Mouse (Mus musculus) right cerebral cortex, adult 2 months (tissue): ENCODE data around the gene Kank4.
"Not testable (repeated sequence)": the region's sequence is repeated elsewhere in the genome, so short reads cannot be mapped to it uniquely, and the experiment has no call there.

Experiments
- DNase-seq, 2 experiments: peaks; one replicate each; pipeline ENCODE4 v3.0.0; 2021 to 2022; ENCODE audit warnings: low spot score in 2 of 2

Gene Kank4

GRCm38 (mm10) chr4:98831726-98832125, 14.4 kb upstream of the Kank4 start:
- DNase-seq = no peak

GRCm38 (mm10) chr4:98826701-98827100, 9.4 kb upstream of the Kank4 start:
- DNase-seq = no peak

GRCm38 (mm10) chr4:98823740-98824139, 6.4 kb upstream of the Kank4 start, which contains the start of gene I0C0044D17Rik:
Gene I0C0044D17Rik, minus strand, starts transcription at chr4:98823840.
- not testable (repeated sequence) for DNase-seq

GRCm38 (mm10) chr4:98823047-98823446, 5.7 kb upstream of the Kank4 start:
- DNase-seq = no peak

- no peak for DNase-seq
These were observed 5.1 kb upstream of the Kank4 start for GRCm38 (mm10) chr4:98822478-98822877.

GRCm38 (mm10) chr4:98819216-98819755, 1.9 kb upstream of the Kank4 start:
- DNase-seq = no peak

- no peak for DNase-seq
These were observed 542 bp downstream of the Kank4 start for GRCm38 (mm10) chr4:98816807-98817183.

- DNase-seq = no peak
These were observed 11.0 kb downstream of the Kank4 start for GRCm38 (mm10) chr4:98806306-98806705.

- DNase-seq = no peak
These were observed 11.9 kb downstream of the Kank4 start for GRCm38 (mm10) chr4:98805291-98806048.

GRCm38 (mm10) chr4:98804476-98805134, 12.7 kb downstream of the Kank4 start:
- DNase-seq = no peak

- DNase-seq = no peak
These were observed 15.6 kb downstream of the Kank4 start for GRCm38 (mm10) chr4:98801775-98802174.

GRCm38 (mm10) chr4:98800824-98801223, 16.5 kb downstream of the Kank4 start:
- DNase-seq = no peak

GRCm38 (mm10) chr4:98796591-98797341, 20.6 kb downstream of the Kank4 start:
- peak; percentile 12 to 15 for DNase-seq

GRCm38 (mm10) chr4:98795241-98795640, 22.1 kb downstream of the Kank4 start:
- no peak for DNase-seq

GRCm38 (mm10) chr4:98793486-98793885, 23.9 kb downstream of the Kank4 start:
- no peak for DNase-seq

- DNase-seq = no peak
These were observed 26.6 kb downstream of the Kank4 start for GRCm38 (mm10) chr4:98790721-98791120.

- no peak for DNase-seq
These were observed 27.5 kb downstream of the Kank4 start for GRCm38 (mm10) chr4:98789861-98790311.

GRCm38 (mm10) chr4:98789133-98789765, 28.1 kb downstream of the Kank4 start:
- no peak for DNase-seq

- DNase-seq = no peak
These were observed 31.1 kb downstream of the Kank4 start for GRCm38 (mm10) chr4:98786281-98786680.

- no peak for DNase-seq
These were observed 31.5 kb downstream of the Kank4 start for GRCm38 (mm10) chr4:98785851-98786250.

- no peak for DNase-seq
These were observed 39.1 kb downstream of the Kank4 start for GRCm38 (mm10) chr4:98778219-98778618.

GRCm38 (mm10) chr4:98777464-98777863, 39.9 kb downstream of the Kank4 start:
- DNase-seq = no peak
